Mouse (Mus musculus): ENCODE results near the gene Sipa1l3.
A peak's percentile ranks its signal among the peaks of the same experiment; 100 is the strongest.

Sipa1l3 gene

DNA sequence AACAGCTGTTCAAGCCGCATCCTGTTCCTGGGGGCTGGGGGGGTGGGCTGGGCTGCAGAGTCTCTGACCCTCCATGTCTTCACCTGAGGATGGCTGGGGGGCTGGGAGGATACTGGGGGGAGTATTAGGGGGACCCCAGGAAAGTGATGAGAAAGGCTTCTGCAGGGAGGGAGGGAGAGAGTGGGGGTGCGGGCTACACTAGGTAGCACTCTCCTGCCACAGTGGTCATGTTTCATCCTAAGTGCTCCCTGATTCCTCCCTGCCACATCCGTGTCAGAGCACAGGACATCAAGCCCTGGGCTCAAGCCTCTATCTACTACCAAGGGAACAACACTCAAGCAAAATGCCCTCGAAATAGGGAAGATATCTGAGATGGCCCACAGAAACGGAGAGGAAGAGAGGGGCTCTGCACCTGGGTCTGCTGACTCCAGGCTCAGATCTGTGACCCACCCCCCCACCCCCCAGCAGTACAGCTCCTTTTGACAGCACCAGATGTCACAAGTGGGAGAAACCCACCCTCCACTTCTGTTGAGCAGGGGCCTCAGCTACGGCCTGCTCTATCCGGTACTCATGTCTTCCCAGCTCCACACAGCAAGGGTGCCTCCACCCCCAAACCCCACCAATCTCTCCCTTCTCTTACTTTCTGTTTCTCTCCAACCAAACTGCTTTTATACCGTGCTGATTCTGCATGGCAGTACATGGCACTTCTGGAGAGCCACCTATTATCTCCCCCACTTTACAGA lies 106.4 kb downstream of the Sipa1l3 start:
- DNase-seq (ENCODE audit: low spot score in 2 of 2), result no peak

DNA sequence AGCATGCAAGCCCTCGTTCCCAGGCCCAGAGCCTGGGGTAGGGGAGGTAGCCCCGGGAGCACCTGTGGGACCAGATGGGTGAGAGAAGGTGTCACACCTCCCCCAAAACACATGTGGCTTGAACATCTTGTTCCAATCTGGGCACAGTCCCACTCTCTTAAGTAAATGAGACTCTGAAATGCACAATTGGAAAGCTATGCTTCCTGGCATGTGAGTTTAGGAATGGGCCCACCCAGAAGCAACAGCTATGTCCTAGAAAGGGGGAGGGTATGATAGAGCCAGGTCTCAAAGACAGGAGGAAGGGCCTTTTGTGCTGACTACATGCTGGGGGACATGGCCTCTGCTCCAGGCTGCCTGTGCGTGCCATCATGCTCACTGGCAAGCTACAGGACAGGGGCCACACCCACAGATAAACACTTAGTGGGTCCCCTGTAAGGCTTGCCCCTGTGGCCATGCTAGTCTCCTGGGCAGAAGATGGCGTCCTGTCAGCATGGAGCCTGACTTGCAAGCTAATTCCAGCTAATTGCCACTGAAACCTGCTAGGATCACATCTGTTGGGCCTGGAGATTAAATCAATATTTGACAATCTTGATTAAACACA lies 107.1 kb downstream of the Sipa1l3 start:
- DNase-seq (ENCODE audit: low spot score in 2 of 2), result no peak

DNA sequence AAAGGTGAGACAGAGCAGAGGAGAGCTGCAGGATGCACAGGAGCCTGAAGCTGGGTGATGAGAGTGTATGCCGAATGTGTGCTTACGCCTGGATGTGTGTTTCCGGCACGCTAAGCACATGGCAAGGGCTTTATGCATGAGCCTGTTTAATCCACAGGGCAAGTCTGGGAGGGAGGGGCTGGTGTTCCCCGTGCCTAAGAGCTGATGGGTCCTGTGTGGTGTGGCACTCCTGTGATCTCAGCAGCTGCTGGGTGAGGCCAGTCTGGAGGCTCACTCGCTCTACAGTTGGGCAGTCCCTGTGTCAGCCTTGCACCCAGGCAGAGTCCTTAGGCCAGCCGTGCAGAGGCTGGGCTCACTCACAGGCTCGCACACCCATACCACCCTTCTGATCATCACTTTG lies 108.0 kb downstream of the Sipa1l3 start:
- DNase-seq (ENCODE audit: low spot score in 2 of 2), result no peak

DNA sequence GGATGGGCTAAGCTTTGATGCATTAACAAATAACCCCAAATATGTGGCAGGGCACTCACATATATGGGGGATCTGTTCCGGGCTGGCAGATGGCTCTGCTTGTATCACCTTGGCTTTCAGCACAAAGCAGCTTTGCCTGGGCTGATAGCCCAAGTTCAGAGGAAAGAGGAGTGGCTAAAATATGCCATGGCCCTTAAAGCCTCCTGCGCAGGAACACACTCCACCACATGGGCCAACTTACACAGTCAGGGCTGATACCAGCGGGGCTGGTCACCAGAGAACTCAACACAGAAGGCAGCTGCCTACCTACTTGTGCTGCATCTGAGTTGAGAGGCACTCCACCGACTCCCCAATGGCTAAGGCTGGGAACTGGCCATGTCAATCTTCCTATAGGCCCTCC lies 111.6 kb downstream of the Sipa1l3 start:
- DNase-seq (ENCODE audit: low spot score in 2 of 2), result no peak

DNA sequence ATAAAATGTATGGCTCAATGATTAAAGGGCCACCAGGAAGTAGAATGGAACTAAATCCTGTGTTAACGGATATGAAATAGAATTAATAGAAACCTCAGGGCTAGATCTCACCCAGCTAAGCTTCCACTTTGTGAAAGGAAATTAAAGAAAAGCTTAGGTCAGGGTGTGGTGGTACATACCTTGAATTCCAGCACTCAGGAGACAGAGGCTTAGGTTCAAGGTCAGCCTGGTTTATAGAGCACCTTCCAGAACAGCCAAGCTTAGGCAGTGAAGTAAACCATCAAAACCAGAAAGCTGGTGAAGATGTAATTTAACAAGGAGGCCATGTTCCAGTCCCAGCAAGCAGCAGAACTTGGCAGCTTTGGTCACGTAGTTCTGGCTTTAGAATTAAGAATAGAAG lies 114.3 kb downstream of the Sipa1l3 start:
- no peak for DNase-seq (ENCODE audit: low spot score in 2 of 2)

DNA sequence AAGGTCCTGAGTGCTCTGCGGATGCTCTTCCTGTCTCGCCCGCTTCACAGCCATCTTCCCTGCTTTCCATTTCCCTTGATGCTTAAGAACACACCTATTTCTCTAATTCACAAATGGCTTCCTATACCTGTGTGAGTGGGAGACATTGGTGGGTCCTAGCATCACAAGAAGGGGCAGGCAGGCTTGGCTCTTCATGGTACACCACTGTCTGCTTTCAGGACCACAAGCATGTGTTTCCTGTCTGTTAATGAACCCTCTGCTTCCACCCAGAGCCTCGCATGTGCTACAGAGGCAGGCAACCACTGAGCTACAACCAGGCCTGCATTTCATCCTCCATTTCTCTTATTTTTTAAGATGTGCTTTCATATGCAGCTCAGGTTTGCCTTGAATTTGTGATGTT lies 116.4 kb downstream of the Sipa1l3 start:
- DNase-seq (ENCODE audit: low spot score in 2 of 2), result no peak

DNA sequence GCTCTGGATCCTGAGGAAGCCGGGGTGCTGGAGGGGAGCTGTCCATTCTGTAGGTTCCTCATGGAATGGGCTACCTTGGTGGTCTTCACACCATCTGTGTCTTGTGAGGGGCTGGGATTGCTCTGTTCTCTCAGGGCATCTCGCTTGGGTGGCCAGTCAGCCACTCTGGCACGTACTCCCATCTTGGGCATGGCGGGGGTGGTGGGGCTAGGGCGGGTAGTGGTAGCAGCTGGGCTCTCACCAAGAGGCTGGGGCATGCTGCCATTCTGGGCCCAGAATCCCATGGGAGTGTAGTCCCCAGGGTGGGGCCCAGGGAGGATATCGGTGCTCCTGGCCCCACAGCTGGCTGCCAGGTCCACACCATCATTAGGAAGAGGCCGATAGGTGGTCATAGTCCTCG lies 118.0 kb downstream of the Sipa1l3 start:
- DNase-seq (ENCODE audit: low spot score in 2 of 2), result no peak

DNA sequence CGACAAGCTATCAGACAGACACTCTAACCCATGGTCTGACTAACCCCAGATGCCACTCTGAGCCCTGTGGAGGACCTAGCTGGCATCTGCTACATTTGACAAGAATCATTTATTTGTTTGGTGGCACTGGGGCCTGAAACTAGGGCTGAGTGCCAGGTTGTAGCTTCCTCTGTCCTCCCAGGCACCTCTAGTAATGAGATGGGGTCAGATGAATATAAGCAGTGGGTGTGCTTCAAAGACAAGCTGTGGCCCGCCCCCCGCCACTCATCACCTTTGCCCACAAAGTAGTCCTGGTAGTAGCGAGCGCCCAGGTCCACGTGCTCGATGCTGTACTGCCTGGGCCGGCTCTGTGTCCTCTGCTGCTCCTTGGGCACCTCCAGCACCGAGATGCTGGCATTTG lies 119.4 kb downstream of the Sipa1l3 start:
- DNase-seq (ENCODE audit: low spot score in 2 of 2), result no peak

DNA sequence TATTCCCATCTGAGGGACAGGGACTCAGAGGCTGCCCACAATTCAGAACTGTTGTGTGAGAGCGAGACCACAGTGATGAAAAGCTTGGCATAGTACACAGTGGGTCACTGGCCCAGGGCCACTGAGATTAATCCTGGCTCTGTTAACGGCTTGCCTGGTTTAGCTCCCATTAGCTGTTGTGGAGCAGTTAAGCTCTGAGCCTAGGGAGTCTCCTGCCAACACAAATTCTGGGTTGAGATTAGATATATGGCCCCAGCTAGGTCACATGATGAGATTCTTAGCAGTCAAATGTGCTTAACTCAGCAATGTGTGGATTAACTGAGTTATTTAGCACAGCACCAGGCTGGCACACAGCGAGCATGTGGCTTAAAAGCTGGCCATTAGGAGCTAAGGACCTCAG lies 121.0 kb downstream of the Sipa1l3 start:
- DNase-seq (ENCODE audit: low spot score in 2 of 2), result no peak

DNA sequence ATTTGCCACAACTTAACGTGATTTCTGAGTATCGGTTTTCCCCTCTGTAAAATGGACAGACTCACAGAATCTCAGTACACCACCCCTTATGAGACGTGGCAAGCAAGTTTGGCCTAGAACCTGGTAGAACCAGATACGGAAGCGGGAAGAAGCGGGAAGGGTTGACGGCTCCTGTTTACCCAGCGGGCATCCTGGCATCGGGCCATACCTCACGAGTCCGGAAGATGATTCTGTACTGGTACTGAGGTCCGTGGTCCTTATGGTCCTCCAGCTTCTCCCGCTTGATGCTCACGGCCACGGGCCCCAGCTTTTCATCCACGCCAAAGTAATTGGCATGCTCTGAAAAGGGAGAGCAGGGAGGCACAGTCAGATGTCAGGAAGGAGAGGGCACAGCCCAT lies 121.5 kb downstream of the Sipa1l3 start:
- DNase-seq (ENCODE audit: low spot score in 2 of 2), result no peak

DNA sequence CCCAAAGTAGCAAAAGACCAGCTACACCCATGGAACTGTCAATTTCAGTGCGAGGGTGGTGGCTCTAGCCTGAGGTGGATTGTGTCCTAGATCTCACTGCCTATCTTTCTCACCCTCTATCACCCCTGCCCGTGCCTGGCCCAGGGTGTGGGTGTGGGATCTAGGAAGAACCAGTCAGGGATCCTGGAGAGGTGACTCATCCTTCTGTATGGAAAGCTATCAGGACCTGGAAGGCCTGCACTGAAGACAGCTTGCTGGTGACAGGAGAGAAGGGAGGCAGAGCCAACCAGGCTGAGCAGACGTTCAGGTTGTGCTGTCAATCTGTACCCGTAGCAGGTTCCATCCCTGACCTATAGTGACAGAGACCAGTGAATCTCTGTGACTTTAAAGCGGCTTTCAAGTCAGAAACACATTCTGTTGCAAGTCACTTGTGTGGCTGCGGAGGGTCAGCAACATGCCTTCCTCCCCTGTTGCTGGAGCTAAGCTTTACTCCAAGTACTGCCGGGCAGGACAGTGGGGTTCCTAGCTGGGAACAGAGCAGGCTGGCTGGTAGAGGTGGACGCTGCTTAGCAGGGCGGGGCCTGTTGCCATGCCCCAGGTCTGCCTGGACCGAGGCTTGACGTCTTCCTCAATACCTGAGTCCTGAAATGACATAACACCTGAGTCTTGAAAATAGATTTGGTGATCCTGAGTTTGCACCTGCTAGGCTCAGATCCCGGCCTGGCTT lies 122.1 kb downstream of the Sipa1l3 start:
- DNase-seq (ENCODE audit: low spot score in 2 of 2), result no peak

DNA sequence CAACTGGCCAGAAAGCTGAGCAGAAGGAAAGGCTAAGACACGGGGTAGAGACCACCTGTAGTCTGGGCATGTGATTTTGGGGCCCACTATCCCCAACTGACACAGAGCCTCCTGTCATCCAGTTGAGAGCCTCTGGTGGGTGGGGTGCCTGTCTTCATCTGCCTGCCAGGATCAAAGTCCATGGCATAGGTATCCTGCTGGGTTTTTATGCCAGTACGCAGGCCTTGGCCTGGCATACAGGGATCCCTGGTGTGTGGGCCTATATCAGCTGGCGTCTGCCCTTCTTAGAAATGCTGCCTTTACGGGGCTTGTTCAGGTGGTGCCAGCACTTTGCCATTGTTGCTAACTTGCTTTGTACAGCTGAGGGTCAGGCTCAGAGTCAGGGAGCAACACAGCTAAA lies 123.3 kb downstream of the Sipa1l3 start:
- no peak for DNase-seq (ENCODE audit: low spot score in 2 of 2)

DNA sequence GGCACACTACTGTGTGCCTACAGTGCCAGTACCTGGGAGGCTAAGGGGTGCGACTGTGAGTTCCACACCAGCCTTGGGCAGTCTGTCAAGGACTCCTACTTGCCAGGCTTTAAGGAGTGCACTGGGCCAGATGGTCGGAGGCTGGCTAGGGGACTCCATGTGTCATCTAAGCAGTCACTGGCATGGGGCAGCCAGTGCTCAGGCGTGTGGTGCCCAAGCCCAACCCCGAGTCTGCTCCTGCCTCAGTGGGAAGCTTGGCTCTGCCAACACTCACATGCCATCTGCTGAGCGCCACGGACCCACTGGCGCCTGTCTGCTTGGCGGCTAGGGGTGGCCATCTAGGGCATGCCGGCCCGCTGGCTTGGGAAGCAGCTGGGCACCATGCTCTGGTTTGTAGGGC lies 125.1 kb downstream of the Sipa1l3 start:
- no peak for DNase-seq (ENCODE audit: low spot score in 2 of 2)

DNA sequence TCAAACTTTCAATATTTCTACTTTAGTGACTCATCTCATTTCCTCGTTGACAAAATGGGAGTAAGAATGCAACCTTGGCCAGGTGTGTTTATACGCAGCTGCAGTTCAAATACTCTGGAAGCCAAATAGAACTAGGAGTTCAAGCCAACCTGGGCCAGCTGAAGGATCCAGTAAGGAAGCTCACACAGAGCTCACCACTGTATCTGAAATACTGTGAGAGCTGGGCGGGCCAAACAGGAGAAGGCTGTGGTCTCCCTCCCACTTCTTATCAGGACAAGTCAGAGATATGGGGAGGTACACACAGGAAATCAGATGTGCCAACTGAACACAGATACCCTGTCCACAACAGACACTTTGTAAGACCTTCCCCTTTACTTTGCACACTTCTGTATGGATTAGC lies 125.6 kb downstream of the Sipa1l3 start:
- DNase-seq (ENCODE audit: low spot score in 2 of 2), result no peak

DNA sequence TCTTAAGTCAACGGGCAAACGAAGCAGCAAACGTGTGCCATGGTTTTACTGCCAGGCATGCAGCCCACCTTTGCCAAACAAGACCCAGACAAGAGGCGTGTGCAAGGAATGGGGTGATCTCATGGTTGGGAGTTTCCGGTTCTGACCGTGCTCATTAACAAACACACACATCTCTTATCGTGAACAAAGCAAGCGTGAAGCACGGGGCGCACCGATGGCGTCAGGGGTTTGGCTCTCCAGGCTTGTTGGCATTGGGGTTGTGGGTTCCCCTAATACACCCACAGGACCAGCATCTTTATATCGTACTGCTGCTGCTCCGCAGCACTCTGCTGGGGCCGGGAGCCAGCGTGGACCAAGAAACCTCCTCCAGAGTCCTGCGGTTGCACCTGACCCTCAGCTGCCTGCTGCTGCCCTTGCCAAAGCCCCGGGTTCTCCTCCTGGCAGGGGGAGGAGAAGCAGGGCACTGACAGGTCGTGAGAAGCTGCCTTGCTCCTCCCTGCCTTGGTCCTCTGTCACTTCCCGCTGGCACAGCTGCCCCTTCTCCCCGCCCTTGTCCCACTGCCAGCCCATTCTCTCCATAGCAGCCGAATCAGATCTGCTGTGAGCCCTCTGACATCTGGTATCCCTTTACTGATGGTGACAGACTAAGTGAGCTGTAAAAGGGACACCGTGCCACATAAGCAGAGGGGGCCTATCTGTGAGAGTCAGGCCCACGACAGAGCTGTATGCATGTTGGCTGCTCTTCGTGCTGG lies 126.5 kb downstream of the Sipa1l3 start:
- no peak for DNase-seq (ENCODE audit: low spot score in 2 of 2)

DNA sequence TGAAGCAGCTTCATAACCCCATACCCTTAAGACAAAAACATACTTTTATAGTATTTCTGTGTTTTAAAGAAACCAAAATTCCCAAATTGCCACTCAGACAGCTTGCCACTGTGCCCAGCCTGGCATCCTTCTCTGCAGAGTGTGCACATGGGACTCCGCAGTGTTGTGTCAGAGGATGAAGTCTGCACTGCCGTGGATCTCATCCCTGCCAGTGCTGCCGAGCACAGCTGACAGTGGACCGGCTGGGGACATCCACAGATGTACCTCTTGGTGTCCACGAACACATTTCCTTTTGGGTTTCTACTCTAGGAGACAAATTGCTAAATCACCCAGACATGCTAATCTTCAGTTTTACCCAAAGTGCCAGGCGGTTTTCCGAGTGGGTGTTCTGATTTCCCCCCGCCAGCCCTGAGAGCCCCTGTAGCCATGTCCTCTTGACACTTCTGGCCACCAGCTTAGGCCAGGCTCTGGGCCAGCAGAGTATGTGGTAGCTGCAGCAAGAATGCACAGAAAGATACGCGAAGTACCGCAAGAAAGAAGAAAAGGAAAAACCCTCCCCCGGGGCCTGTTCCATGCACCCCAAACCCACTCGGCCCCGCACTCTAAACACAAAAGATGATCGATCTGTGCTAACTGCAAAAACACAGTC lies 127.2 kb downstream of the Sipa1l3 start:
- no peak for DNase-seq (ENCODE audit: low spot score in 2 of 2)

DNA sequence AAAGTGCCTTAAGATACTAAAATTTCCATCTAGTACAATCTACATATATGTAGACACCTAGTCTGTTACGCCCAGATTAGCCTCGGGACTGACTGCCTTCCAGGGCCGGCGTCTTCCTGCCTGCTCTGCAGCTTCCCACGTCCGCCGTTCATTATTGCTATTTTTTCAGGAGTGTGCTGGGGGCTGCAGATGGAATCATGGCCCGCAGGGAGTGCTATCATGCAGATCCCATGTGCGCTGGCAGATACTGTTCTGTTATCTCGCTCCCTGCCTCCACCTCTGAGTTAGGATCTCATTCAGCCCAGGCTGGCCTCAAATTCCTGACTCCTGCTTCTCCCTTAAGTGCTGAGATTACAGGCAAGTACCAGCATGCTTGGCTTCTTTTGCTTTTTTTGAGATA lies 128.2 kb downstream of the Sipa1l3 start:
- DNase-seq (ENCODE audit: low spot score in 2 of 2), result no peak

DNA sequence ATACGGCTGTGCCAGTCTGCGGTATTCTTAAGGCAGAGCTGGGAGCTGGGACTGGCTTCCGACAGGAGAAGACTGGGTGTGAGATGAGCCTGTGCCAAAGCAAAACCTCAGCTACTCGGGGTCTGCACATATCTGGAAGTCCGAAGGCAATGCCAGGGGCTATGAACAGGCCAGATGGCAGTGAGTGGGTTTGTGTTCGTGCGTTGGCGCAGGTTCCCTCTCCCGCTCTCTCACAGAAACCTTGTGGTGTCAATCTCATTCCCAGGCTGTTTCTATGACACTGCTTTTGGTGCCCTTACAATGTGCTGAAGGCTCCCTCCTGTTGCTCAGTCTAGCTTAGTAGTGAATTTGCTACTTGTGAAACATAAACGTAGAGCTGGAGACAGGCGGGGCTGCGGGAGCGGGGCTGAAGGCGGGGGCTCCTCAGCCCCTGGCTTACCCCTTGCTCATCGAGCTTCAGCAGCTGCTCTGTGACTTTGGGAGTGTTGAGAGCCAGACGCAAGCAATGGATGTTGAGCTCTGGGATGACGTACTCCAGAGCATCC lies 130.8 kb downstream of the Sipa1l3 start:
- no peak for DNase-seq (ENCODE audit: low spot score in 2 of 2)

DNA sequence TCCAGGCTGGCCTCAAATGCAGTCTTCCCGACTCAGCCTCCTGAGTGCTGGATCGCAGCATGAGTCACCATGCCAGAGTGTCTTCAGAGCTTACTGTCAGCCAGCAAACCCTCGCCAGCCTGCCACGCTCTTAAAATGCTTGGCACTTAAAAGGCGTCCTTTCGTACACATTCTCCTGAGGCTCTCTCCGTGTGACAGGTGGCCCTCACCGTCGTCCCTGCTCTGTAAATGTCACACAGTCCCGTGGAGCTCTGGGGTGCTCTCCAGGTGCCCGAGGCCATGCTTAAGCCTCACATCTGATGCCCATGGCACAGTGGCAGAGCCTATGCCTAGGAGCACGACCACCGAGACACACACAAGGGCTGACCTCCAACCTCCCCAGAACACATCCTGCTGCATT lies 132.1 kb downstream of the Sipa1l3 start:
- no peak for DNase-seq (ENCODE audit: low spot score in 2 of 2)

DNA sequence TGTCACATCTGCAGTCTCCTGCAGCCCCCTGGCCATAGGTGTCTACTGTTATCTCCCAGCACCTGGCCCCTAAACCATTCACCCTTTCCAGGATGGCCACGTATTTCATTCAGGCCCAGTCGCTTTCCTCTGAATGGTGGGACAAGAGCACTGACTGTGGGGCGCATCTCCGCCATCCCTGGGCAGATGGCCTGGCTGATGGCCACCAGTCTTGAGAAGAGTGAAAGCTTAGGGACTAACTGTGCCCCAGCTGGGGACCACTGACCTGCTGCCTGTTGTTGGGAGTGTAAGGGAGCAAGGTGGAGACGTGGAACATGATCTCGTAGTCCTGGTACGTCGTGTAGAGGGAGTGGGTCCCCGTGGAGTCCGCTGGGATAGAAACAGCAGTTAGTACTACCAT lies 132.7 kb downstream of the Sipa1l3 start:
- no peak for DNase-seq (ENCODE audit: low spot score in 2 of 2)

DNA sequence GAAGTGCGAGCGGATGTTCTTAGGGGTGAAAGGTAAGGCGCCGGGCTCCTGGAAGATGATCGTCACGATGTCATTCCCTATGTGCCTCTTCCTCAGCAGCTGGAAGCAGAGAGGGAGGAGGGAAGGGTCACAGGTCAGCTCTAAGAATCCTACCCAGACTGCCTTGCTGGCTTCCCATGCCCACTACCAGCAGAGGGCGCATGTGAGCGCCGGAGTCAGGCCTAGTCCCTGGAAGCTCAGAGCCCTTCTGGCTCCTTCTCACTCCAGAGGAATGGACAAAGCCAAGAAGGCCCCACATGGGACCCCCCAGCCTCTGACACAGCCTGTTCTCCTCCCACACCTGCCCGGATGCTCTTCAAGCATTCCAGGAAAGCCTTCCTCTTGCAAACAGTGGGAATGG lies 135.2 kb downstream of the Sipa1l3 start:
- peak; percentile 73 to 88 for DNase-seq (ENCODE audit: low spot score in 2 of 2)
